Mouse (Mus musculus) ES-Bruce4 (cell line): ENCODE results near the gene Grb14.

Source experiments
- CTCF ChIP-seq: IDR thresholded peaks from one replicate; pipeline ENCODE4 v1.8.1; 2011; ENCODE audit warnings: low read depth, low read length
- EP300 ChIP-seq: IDR thresholded peaks from 2 replicates; pipeline ENCODE4 v1.6.1; 2011; ENCODE audit warnings: low read depth, low read length; ENCODE audit not compliant: insufficient read depth
- POLR2A ChIP-seq: IDR thresholded peaks from one replicate; pipeline ENCODE4 v1.8.1; 2011; ENCODE audit warnings: low read length; ENCODE audit not compliant: insufficient read depth

DNA sequence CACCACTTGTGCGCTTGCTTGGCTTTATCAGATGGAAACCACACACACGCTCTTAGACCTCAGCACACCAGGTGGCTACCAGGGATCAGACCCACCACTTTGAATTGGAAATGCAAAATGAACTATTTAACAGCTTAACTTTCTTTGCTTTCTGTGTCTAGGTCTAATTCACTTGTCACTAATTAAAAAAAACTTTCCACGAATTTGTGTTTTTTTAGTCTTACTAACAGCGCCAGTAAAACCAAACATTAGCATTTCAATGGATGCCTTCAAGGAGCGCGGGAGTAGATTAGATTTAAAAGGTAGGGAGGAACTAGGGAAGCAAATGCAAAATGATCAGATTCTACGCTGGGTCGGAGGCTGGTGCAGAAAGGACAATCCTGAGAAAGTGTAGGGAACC lies 12.8 kb upstream of the Grb14 start:
- TF ChIP-seq CTCF (no peak), POLR2A (no peak), EP300 (no peak)
